Mouse (Mus musculus) liver, embryonic 16.5 days (tissue): ENCODE measurements around the gene Ptpa. TPM values are rescaled to one million over a fixed set of nuclear protein-coding genes. Genes with fewer than 3 reads are reported as not detected.

Source experiments
- ATAC-seq: fragments of 200-750 bp; cut with Nextera tagmentation; 2 replicates; pipeline ENCODE4 v1.8.0; 2017; ENCODE audit warnings: low read depth, mild to moderate bottlenecking, moderate number of reproducible peaks, moderate library complexity
- H3K27ac ChIP-seq: fragments of 300-500 bp; sonication (generic); 2 replicates; pipeline ENCODE4 v1.5.1; 2014; ENCODE audit warnings: mild to moderate bottlenecking, low read length
- H3K27me3 ChIP-seq: fragments of 300-500 bp; sonication (generic); 2 replicates; pipeline ENCODE4 v1.6.1; 2014; ENCODE audit warnings: low read depth, low read length, mixed read lengths; ENCODE audit not compliant: control insufficient read depth, insufficient read depth
- H3K36me3 ChIP-seq: fragments of 300-500 bp; sonication (generic); 2 replicates; pipeline ENCODE4 v1.6.1; 2014; ENCODE audit warnings: mild to moderate bottlenecking; ENCODE audit not compliant: control insufficient read depth, insufficient read depth
- H3K4me1 ChIP-seq: fragments of 300-500 bp; sonication (generic); 2 replicates; pipeline ENCODE4 v1.6.1; 2014; ENCODE audit warnings: low read depth, low read length, mixed read lengths; ENCODE audit not compliant: control insufficient read depth
- H3K4me2 ChIP-seq: fragments of 300-500 bp; sonication (generic); 2 replicates; pipeline ENCODE4 v1.6.1; 2014; ENCODE audit warnings: low read depth, low read length, mixed read lengths
- H3K4me3 ChIP-seq: fragments of 300-500 bp; sonication (generic); 2 replicates; pipeline ENCODE4 v1.5.1; 2014; ENCODE audit warnings: low read depth, mild to moderate bottlenecking, low read length
- H3K9ac ChIP-seq: fragments of 300-500 bp; sonication (generic); 2 replicates; pipeline ENCODE4 v1.6.1; 2014; ENCODE audit warnings: low read depth, low read length
- H3K9me3 ChIP-seq: fragments of 300-500 bp; sonication (generic); replicated peaks from 2 replicates; pipeline ENCODE4 v1.6.1; 2016; ENCODE audit warnings: low read length; ENCODE audit not compliant: control insufficient read depth
- WGBS: fragments of 180-500 bp; shearing (Covaris S2); extraction: QIAGEN DNeasy Blood & Tissue Kit; methylation state at CpG from one replicate; pipeline ENCODE4 v1.1.7; 2014; ENCODE audit not compliant: insufficient replicate concordance; 5-methylcytosine and 5-hydroxymethylcytosine counted together
- polyA plus RNA-seq: library from polyadenylated mRNA; unstranded; fragments of >200 nt; fragmentation: Nextera tagmentation; extraction: Ambion mirVana; gene quantifications from 2 replicates; pipeline ENCODE4 v1.2.1, GENCODE M21; 2015

Ptpa gene
- polyA plus RNA-seq, 1 experiment from 2014 or later = 121 TPM

GRCm38 (mm10) chr2:30439631-30440030 is 23.8 kb downstream of the Ptpa start:
- Histone ChIP-seq H3K36me3 (peaks cover 41% of the 10 kb centered on the region), H3K4me2 (no peak overlapping the region), H3K9ac (no peak overlapping the region), H3K4me3 (no peak overlapping the region), H3K27me3 (no peaks in the 10 kb centered on the region), H3K27ac (peak overlapping the region; percentile 25; the same call in 1 of the 2 replicates), H3K4me1 (peaks cover 28% of the 10 kb centered on the region), H3K9me3 (no peaks in the 10 kb centered on the region)
- no peak for ATAC-seq
- WGBS = 91% methylated on average over 6 of the region's 6 CpGs

GRCm38 (mm10) chr2:30440211-30440700 is 24.4 kb downstream of the Ptpa start:
- Histone ChIP-seq H3K36me3 (peaks cover 46% of the 10 kb centered on the region), H3K4me1 (peaks cover 28% of the 10 kb centered on the region), H3K9ac (no peak overlapping the region), H3K27ac (peak overlapping the region; percentile 86), H3K4me3 (no peak overlapping the region), H3K9me3 (no peaks in the 10 kb centered on the region), H3K4me2 (no peak overlapping the region), H3K27me3 (no peaks in the 10 kb centered on the region)
- WGBS = 70% methylated on average over 3 of the region's 3 CpGs
- no peak for ATAC-seq

GRCm38 (mm10) chr2:30440701-30441517 is 25.1 kb downstream of the Ptpa start:
- H3K9ac ChIP-seq = no peak overlapping the region
- H3K36me3 ChIP-seq = peaks cover 52% of the 10 kb centered on the region
- no peaks in the 10 kb centered on the region for H3K27me3 ChIP-seq
- peak overlapping the region; percentile 86 for H3K27ac ChIP-seq
- H3K9me3 ChIP-seq = no peaks in the 10 kb centered on the region
- H3K4me3 ChIP-seq = no peak overlapping the region
- 24% methylated on average over 12 of the region's 12 CpGs for WGBS
- H3K4me1 ChIP-seq = peaks cover 29% of the 10 kb centered on the region
- peak overlapping the region; percentile 40 for H3K4me2 ChIP-seq
- ATAC-seq = peak; percentile 35

GRCm38 (mm10) chr2:30441518-30442497 is 26.0 kb downstream of the Ptpa start:
- H3K27ac ChIP-seq = peak overlapping the region; percentile 86
- peaks cover 56% of the 10 kb centered on the region for H3K36me3 ChIP-seq
- WGBS = 40% methylated on average over 15 of the region's 15 CpGs

GRCm38 (mm10) chr2:30442498-30442890 is 26.7 kb downstream of the Ptpa start:
- Histone ChIP-seq H3K9me3 (no peaks in the 10 kb centered on the region), H3K9ac (peak overlapping the region; percentile 0; the same call in 1 of the 2 replicates), H3K4me2 (peak overlapping the region; percentile 40), H3K36me3 (peaks cover 53% of the 10 kb centered on the region), H3K27me3 (no peaks in the 10 kb centered on the region), H3K4me1 (peaks cover 29% of the 10 kb centered on the region), H3K4me3 (peak overlapping the region; percentile 24; the same call in 1 of the 2 replicates), H3K27ac (peak overlapping the region; percentile 86)
- 67% methylated on average over 5 of the region's 5 CpGs for WGBS
- ATAC-seq = no peak

More at GRCm38 (mm10) chr2:30441518-30442497, 26.0 kb downstream of the Ptpa start:
- H3K9ac ChIP-seq = peak overlapping the region; percentile 0; the same call in 1 of the 2 replicates
- ATAC-seq = peak; percentile 19; the same call in 1 of the 2 replicates
- no peaks in the 10 kb centered on the region for H3K9me3 ChIP-seq
- H3K4me1 ChIP-seq = peaks cover 29% of the 10 kb centered on the region
- H3K4me2 ChIP-seq = peak overlapping the region; percentile 40
- H3K27me3 ChIP-seq = no peaks in the 10 kb centered on the region
- H3K4me3 ChIP-seq = peak overlapping the region; percentile 24; the same call in 1 of the 2 replicates

GRCm38 (mm10) chr2:30443281-30443680 is 27.4 kb downstream of the Ptpa start:
- Histone ChIP-seq H3K27me3 (no peaks in the 10 kb centered on the region), H3K27ac (no peak overlapping the region), H3K4me1 (peaks cover 29% of the 10 kb centered on the region), H3K36me3 (peaks cover 51% of the 10 kb centered on the region), H3K4me2 (no peak overlapping the region), H3K4me3 (no peak overlapping the region), H3K9ac (no peak overlapping the region), H3K9me3 (no peaks in the 10 kb centered on the region)
- 80% methylated on average over 4 of the region's 4 CpGs for WGBS
- no peak for ATAC-seq

- H3K9me3 ChIP-seq = no peaks in the 10 kb centered on the region
- H3K9ac ChIP-seq = no peak overlapping the region
- no peak overlapping the region for H3K4me2 ChIP-seq
- H3K4me3 ChIP-seq = no peak overlapping the region
- H3K4me1 ChIP-seq = peaks cover 29% of the 10 kb centered on the region
- no peaks in the 10 kb centered on the region for H3K27me3 ChIP-seq
- no peak overlapping the region for H3K27ac ChIP-seq
- peaks cover 45% of the 10 kb centered on the region for H3K36me3 ChIP-seq
- no peak for ATAC-seq
- WGBS = 83% methylated on average over 5 of the region's 5 CpGs
These were observed 28.2 kb downstream of the Ptpa start for GRCm38 (mm10) chr2:30444006-30444405.

- H3K4me1 ChIP-seq = peaks cover 29% of the 10 kb centered on the region
- H3K9ac ChIP-seq = no peak overlapping the region
- no peaks in the 10 kb centered on the region for H3K27me3 ChIP-seq
These were observed 28.6 kb downstream of the Ptpa start for GRCm38 (mm10) chr2:30444450-30444849.

More at GRCm38 (mm10) chr2:30444450-30444849, 28.6 kb downstream of the Ptpa start:
- H3K36me3 ChIP-seq = peaks cover 44% of the 10 kb centered on the region
- no peak overlapping the region for H3K27ac ChIP-seq
- no peak overlapping the region for H3K4me2 ChIP-seq
- ATAC-seq = no peak
- H3K9me3 ChIP-seq = no peaks in the 10 kb centered on the region
- no peak overlapping the region for H3K4me3 ChIP-seq
